Mouse (Mus musculus): Measurements from ENCODE around the gene Extl2.

Extl2 gene

DNA sequence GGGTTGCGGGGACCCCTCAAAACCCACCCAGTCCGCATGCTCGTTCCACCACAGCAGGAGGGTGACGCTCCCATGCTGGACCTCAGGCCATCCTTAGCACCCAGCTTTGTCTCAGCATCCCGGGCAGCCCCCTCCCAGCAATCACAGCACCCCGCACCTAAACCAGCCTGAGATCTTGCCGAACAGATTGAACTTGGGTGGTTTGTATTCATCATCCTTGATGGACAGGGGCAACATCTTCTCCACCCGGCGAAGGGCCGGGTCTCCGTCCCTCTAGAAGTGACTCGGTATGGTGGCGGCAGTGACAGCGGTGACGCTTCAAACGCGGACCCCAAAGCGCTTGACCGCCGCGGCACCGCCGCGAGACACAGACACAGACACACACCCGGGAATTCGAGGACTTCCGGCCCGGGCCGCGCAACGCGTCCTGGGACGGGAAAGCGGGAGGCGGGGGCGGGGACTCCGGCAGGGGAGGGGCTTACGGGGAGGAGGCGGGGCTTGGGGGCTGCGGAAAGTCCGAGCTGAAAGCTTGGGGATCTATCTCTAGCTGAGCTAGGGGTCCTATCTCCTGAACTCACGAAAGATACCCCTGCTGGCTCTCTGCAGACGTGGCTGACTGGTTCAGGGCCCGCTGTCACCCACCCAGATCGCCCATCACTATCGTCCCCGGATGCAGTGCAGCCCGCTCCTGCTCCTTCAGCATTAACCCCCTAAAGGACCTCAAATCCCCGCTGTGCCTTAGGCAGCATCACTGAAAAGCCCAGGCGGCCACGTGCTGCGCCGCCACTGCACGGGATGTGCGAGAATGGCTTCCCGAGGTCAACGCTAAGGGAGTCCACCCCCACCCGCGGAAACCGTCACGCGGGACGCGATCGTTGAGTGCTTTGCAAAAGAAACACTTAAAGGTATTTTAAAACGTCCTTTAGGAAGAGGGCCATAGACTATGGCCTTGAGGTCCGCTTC, at the start of gene Extl2, which contains the start of gene Slc30a7:
Gene Extl2, plus strand, starts transcription at position 485 of the 963 bp plus-strand sequence.
Gene Slc30a7, minus strand, starts transcription at position 429 of the 963 bp plus-strand sequence.
- in situ Hi-C loops (cut with MboI, MseI), result loop anchor here (25.0 kb wide), 1 partner anchor 505 kb away; the partner anchor contains the start of genes Dbt and Rtca

- in situ Hi-C loops (cut with MboI, MseI), result no loop called here
Measured at GRCm38 (mm10) chr3:115961311-115962027, 45.8 kb upstream of the Extl2 start.

GRCm38 (mm10) chr3:115962028-115962415, 45.2 kb upstream of the Extl2 start:
- in situ Hi-C loops (cut with MboI, MseI), result no loop called here

- in situ Hi-C loops (cut with MboI, MseI), result no loop called here
Measured at GRCm38 (mm10) chr3:115963597-115963996, 43.7 kb upstream of the Extl2 start.

DNA sequence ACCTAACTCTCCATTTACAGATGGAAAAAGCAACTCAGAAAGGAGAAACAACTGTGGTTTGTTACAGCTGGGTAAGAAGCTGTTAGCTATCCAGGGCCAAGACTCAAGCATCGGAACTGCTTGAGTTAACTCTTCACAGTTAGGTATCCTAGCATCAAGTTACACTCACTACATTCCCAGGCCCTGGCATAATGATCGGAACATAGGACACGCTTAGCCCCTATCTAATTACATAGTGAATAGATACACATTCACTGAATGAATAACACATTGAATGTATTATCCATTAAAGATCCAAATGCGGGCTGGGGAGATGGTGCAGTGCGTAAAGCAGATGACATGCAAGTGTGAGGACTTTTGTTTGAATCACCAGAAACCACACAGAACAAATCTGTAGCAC, 43.2 kb upstream of the Extl2 start:
- in situ Hi-C loops (cut with MboI, MseI), result no loop called here

DNA sequence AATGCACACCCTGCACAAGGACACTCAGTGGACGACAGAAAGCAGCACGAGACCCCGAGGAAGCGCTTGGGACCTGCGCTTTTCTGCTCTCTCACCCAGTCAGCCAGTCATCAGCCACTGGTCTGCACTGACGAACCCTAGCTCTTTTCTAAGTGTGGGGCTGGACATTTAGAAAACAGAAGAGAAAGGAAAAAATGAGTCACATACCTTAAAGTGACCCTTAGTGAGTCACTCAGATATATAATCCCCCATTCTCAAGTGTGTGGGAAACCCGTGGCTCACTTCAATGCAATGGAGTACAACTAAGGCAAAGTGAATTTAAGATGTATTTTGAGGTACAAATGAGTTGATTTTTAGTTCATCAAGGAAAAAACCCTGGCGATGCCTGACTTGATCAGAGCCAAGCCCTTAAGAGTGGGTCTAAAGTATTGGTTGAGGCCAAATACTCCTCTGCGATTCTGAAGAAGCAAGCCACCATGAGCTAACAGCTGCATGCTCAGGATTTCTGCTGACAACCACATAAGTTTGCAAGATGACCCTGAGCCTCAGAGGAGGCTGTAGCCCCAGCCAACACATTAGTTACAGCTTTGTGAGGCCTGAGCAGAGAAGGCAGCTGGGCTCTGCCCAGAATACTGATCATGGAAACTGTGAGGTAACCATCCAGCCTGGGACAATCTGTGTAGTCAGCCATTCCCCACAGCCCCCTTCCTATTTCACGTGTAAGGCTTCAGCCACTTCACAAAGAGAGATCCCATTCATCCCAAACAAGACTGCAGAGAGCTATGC, 38.3 kb upstream of the Extl2 start:
- in situ Hi-C loops (cut with MboI, MseI), result no loop called here

- in situ Hi-C loops (cut with MboI, MseI), result loop anchor here (5.0 kb wide), 3 partner anchors 44 to 374 kb away; no protein-coding TSS in a partner anchor
Measured at GRCm38 (mm10) chr3:115971045-115971785, 36.0 kb upstream of the Extl2 start.

- in situ Hi-C loops (cut with MboI, MseI), result loop anchor here (5.0 kb wide), 3 partner anchors 45 to 375 kb away; no protein-coding TSS in a partner anchor
Measured at GRCm38 (mm10) chr3:115971891-115972646, 35.2 kb upstream of the Extl2 start.

DNA sequence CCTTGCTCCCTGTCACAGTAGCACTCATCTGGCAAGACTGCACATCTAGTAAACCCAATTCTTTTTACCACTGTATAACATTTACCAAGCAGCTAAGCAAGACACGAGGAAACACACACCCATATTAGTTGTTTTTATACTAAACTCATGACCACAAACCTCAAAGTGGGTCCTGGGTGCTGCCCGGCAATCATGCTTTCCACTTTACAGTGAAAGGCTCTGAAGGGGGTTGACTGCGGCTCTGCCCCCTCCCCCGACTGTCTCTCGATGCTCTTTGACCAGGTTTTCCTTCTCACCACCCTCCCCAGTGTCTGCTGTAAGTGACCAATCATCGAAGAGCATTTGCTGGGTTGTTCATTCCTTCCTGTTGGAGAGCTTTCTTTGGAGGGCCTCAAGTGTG, 33.0 kb upstream of the Extl2 start:
- in situ Hi-C loops (cut with MboI, MseI), result loop anchor here (5.0 kb wide), 3 partner anchors 47 to 377 kb away; no protein-coding TSS in a partner anchor

- in situ Hi-C loops (cut with MboI, MseI), result loop anchor here (5.0 kb wide), 3 partner anchors 48 to 378 kb away; no protein-coding TSS in a partner anchor
Measured at GRCm38 (mm10) chr3:115974995-115975394, 32.3 kb upstream of the Extl2 start.

GRCm38 (mm10) chr3:115979000-115979399, 28.3 kb upstream of the Extl2 start:
- in situ Hi-C loops (cut with MboI, MseI), result no loop called here

- in situ Hi-C loops (cut with MboI, MseI), result no loop called here
Measured at GRCm38 (mm10) chr3:115983217-115983616, 24.0 kb upstream of the Extl2 start.

- in situ Hi-C loops (cut with MboI, MseI), result no loop called here
Measured at GRCm38 (mm10) chr3:115984653-115985052, 22.6 kb upstream of the Extl2 start.

GRCm38 (mm10) chr3:115985183-115985892, 21.9 kb upstream of the Extl2 start:
- in situ Hi-C loops (cut with MboI, MseI), result no loop called here

GRCm38 (mm10) chr3:115992103-115992502, 15.2 kb upstream of the Extl2 start:
- in situ Hi-C loops (cut with MboI, MseI), result no loop called here

DNA sequence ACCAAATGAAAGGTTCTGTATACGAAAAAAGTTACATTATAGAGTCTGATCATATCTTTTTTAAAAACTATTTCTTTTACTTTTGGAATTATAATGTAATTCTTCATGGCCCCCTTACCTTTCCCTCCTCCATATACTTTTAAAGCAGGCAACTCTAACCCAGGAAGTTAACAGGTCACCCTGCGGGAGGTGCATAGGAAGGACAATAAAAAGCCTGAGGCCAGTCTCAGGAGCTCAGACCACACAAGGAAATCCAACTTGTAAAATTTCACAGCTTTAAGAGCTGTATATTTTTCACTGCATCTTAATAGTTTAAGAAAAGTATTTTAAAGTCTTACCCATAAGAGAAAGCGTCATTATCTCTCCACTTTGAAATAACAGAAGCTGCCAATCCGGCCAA, 14.7 kb upstream of the Extl2 start:
- in situ Hi-C loops (cut with MboI, MseI), result no loop called here

DNA sequence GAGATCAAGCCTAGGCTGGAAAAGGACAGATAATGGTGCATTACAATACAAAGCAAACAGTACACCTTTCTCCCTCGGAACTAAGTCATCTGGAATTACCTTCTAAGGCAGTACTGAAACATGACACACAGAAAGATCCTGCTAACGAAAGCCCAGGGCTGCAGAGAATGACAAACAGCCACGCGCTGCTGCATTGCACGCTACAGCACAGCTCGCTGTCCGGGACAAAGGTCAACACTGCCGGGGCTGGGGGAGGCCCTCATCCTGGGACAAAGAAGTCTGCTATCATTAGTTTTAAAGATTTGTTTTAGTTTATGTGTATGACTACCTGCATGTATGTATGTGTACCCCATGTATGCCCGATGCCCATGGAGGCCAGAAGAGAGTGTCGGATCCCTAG, 14.2 kb upstream of the Extl2 start:
- in situ Hi-C loops (cut with MboI, MseI), result no loop called here

- in situ Hi-C loops (cut with MboI, MseI), result no loop called here
Measured at GRCm38 (mm10) chr3:115996929-115997328, 10.3 kb upstream of the Extl2 start.

Data from regulatory T cell (primary cell).